Mouse (Mus musculus) liver, adult 2 months (tissue): Measurements from ENCODE around the gene Rpl23.

ENCODE experiments used
- CTCF ChIP-seq: fragments of 200-500 bp; IDR thresholded peaks from 2 replicates; pipeline ENCODE4 v1.5.1; 2011; ENCODE audit warnings: low read depth, low read length, control low read depth
- POLR2A ChIP-seq: fragments of 200-500 bp; IDR thresholded peaks from 2 replicates; pipeline ENCODE4 v1.6.1; 2011; ENCODE audit warnings: low read length, control low read depth; ENCODE audit not compliant: insufficient read depth; ENCODE audit errors: extremely low read depth

GRCm38 (mm10) chr11:97816916-97817315 is 34.7 kb upstream of the Rpl23 start:
- TF ChIP-seq POLR2A: no peak
- TF ChIP-seq CTCF: no peak
